Mouse (Mus musculus) lung, embryonic 14.5 days (tissue): ENCODE data around the gene Gm14214. TPM values are rescaled to one million over a fixed set of nuclear protein-coding genes. Genes with fewer than 3 reads are reported as not detected.

ENCODE experiments used
- ATAC-seq: fragments of 200-750 bp; cut with Nextera tagmentation; 2 replicates; pipeline ENCODE4 v1.8.0; 2017; ENCODE audit warnings: mild to moderate bottlenecking, moderate TSS enrichment, moderate library complexity; ENCODE audit not compliant: insufficient read depth
- DNase-seq: peaks from one replicate; pipeline ENCODE4 v3.0.0-alpha.2; 2015
- H3K27ac ChIP-seq: fragments of 300-500 bp; sonication (generic); 2 replicates; pipeline ENCODE4 v1.5.1; 2014; ENCODE audit warnings: low read depth, mild to moderate bottlenecking, moderate library complexity
- H3K27me3 ChIP-seq: fragments of 300-500 bp; sonication (generic); 2 replicates; pipeline ENCODE4 v1.6.1; 2014; ENCODE audit warnings: low read length, control low read depth; ENCODE audit not compliant: insufficient read depth
- H3K36me3 ChIP-seq: fragments of 300-500 bp; sonication (generic); 2 replicates; pipeline ENCODE4 v1.6.1; 2014; ENCODE audit warnings: control low read depth; ENCODE audit not compliant: insufficient read depth
- H3K4me1 ChIP-seq: fragments of 300-500 bp; sonication (generic); 2 replicates; pipeline ENCODE4 v1.6.1; 2014; ENCODE audit warnings: antibody characterized with exemption, control low read depth; ENCODE audit not compliant: insufficient read depth
- H3K4me2 ChIP-seq: fragments of 300-500 bp; sonication (generic); 2 replicates; pipeline ENCODE4 v1.6.1; 2014; ENCODE audit warnings: mild to moderate bottlenecking
- H3K4me3 ChIP-seq: fragments of 300-500 bp; sonication (generic); 2 replicates; pipeline ENCODE4 v1.5.1; 2014; ENCODE audit warnings: low read depth, low read length
- H3K9ac ChIP-seq: fragments of 300-500 bp; sonication (generic); 2 replicates; pipeline ENCODE4 v1.6.1; 2014
- H3K9me3 ChIP-seq: fragments of 300-500 bp; sonication (generic); 2 replicates; pipeline ENCODE4 v1.6.1; 2016; ENCODE audit warnings: low read depth, low read length, control low read depth
- CTCF ChIP-seq: IDR thresholded peaks from 2 replicates; pipeline ENCODE4 v1.5.1; 2016; ENCODE audit warnings: antibody characterized with exemption, low read depth
- WGBS: fragments of 180-500 bp; shearing (Covaris S2); extraction: QIAGEN DNeasy Blood & Tissue Kit; methylation state at CpG from one replicate; pipeline ENCODE4 v1.1.7; 2014; 5-methylcytosine and 5-hydroxymethylcytosine counted together
- polyA plus RNA-seq: library from polyadenylated mRNA; unstranded; fragments of >200 nt; fragmentation: Nextera tagmentation; extraction: Ambion mirVana; gene quantifications from 2 replicates; pipeline ENCODE4 v1.2.1, GENCODE M21; 2014

Gene Gm14214
- polyA plus RNA-seq, 1 experiment from 2014 or later = not detected

- H3K27ac ChIP-seq = no peak overlapping the region
- H3K4me2 ChIP-seq = no peak overlapping the region
- ATAC-seq = no peak
- H3K27me3 ChIP-seq = no peaks in the 10 kb centered on the region
- H3K4me1 ChIP-seq = no peaks in the 10 kb centered on the region
- WGBS = 62% methylated on average over 7 of the region's 7 CpGs
- no peaks in the 10 kb centered on the region for H3K36me3 ChIP-seq
- TF ChIP-seq CTCF = no peak
- no peak for DNase-seq
- no peaks in the 10 kb centered on the region for H3K9me3 ChIP-seq
- no peak overlapping the region for H3K4me3 ChIP-seq
- no peak overlapping the region for H3K9ac ChIP-seq
Measured at GRCm38 (mm10) chr2:154776496-154776895, 6.7 kb upstream of the Gm14214 start.

GRCm38 (mm10) chr2:154774032-154774431, 4.2 kb upstream of the Gm14214 start:
- no peak overlapping the region for H3K4me2 ChIP-seq
- no peaks in the 10 kb centered on the region for H3K36me3 ChIP-seq
- H3K9me3 ChIP-seq = no peaks in the 10 kb centered on the region
- H3K4me1 ChIP-seq = no peaks in the 10 kb centered on the region
- no peak overlapping the region for H3K9ac ChIP-seq
- DNase-seq (peak; percentile 79), ATAC-seq (no peak)
- no peak overlapping the region for H3K27ac ChIP-seq
- H3K4me3 ChIP-seq = no peak overlapping the region
- no peaks in the 10 kb centered on the region for H3K27me3 ChIP-seq
- 91% methylated on average over 1 of the region's 1 CpGs for WGBS
- TF ChIP-seq CTCF = peak; percentile 72

- ATAC-seq (no peak), DNase-seq (no peak)
- Histone ChIP-seq H3K9me3 (no peaks in the 10 kb centered on the region), H3K27ac (no peak overlapping the region), H3K9ac (no peak overlapping the region), H3K4me2 (no peak overlapping the region), H3K36me3 (no peaks in the 10 kb centered on the region), H3K4me1 (no peaks in the 10 kb centered on the region), H3K27me3 (no peaks in the 10 kb centered on the region), H3K4me3 (no peak overlapping the region)
- 68% methylated on average over 8 of the region's 8 CpGs for WGBS
- TF ChIP-seq CTCF = no peak
Measured at GRCm38 (mm10) chr2:154771604-154772003, 1.8 kb upstream of the Gm14214 start.

- H3K27me3 ChIP-seq = no peaks in the 10 kb centered on the region
- no peaks in the 10 kb centered on the region for H3K9me3 ChIP-seq
- no peak overlapping the region for H3K27ac ChIP-seq
- no peak overlapping the region for H3K4me3 ChIP-seq
- no peak overlapping the region for H3K4me2 ChIP-seq
- 86% methylated on average over 6 of the region's 6 CpGs for WGBS
- H3K4me1 ChIP-seq = 0 out of 2 replicates have a peak, but pooled peaks cover 10% of the 10 kb centered on the region
- ATAC-seq = no peak
- no peak for TF ChIP-seq CTCF
- no peak overlapping the region for H3K9ac ChIP-seq
- no peaks in the 10 kb centered on the region for H3K36me3 ChIP-seq
- DNase-seq = no peak
Measured at GRCm38 (mm10) chr2:154767051-154767450, 2.8 kb downstream of the Gm14214 start.

- no peak overlapping the region for H3K9ac ChIP-seq
- H3K9me3 ChIP-seq = no peaks in the 10 kb centered on the region
- no peak overlapping the region for H3K4me3 ChIP-seq
- TF ChIP-seq CTCF = no peak
- H3K27me3 ChIP-seq = no peaks in the 10 kb centered on the region
- peak overlapping the region; percentile 50; the same call in 1 of the 2 replicates for H3K27ac ChIP-seq
- no peak overlapping the region for H3K4me2 ChIP-seq
- 46% methylated on average over 8 of the region's 8 CpGs for WGBS
- 0 out of 2 replicates have a peak, but pooled peaks cover 10% of the 10 kb centered on the region for H3K4me1 ChIP-seq
- DNase-seq (peak; percentile 87), ATAC-seq (peak; percentile 89)
- H3K36me3 ChIP-seq = no peaks in the 10 kb centered on the region
Measured at GRCm38 (mm10) chr2:154765554-154766008, 4.2 kb downstream of the Gm14214 start.

GRCm38 (mm10) chr2:154764828-154765497, 4.9 kb downstream of the Gm14214 start:
- DNase-seq = peak; percentile 34

GRCm38 (mm10) chr2:154763226-154763625, 6.6 kb downstream of the Gm14214 start:
- 0 out of 2 replicates have a peak, but pooled peaks cover 10% of the 10 kb centered on the region for H3K4me1 ChIP-seq
- no peak overlapping the region for H3K27ac ChIP-seq
- ATAC-seq (no peak), DNase-seq (no peak)
- no peaks in the 10 kb centered on the region for H3K9me3 ChIP-seq
- H3K27me3 ChIP-seq = no peaks in the 10 kb centered on the region
- H3K36me3 ChIP-seq = no peaks in the 10 kb centered on the region
- H3K4me2 ChIP-seq = no peak overlapping the region
- WGBS = 62% methylated on average over 3 of the region's 3 CpGs
- no peak for TF ChIP-seq CTCF
- no peak overlapping the region for H3K4me3 ChIP-seq
- no peak overlapping the region for H3K9ac ChIP-seq

More at GRCm38 (mm10) chr2:154764828-154765497, 4.9 kb downstream of the Gm14214 start:
- 0 out of 2 replicates have a peak, but pooled peaks cover 10% of the 10 kb centered on the region for H3K4me1 ChIP-seq
- peak; percentile 32 for ATAC-seq
- H3K27me3 ChIP-seq = no peaks in the 10 kb centered on the region
- H3K36me3 ChIP-seq = no peaks in the 10 kb centered on the region
- peak overlapping the region; percentile 50 for H3K27ac ChIP-seq
- TF ChIP-seq CTCF = 0 out of 2 replicates have a peak, but pooled peaks have one; percentile 26
- H3K4me3 ChIP-seq = no peak overlapping the region
- H3K9ac ChIP-seq = no peak overlapping the region
- WGBS = 73% methylated on average over 9 of the region's 9 CpGs
- H3K4me2 ChIP-seq = no peak overlapping the region
- no peaks in the 10 kb centered on the region for H3K9me3 ChIP-seq
